Mouse (Mus musculus): ENCODE data around the gene Cplane1.

GRCm38 (mm10) chr15:8267211-8267610, 98.3 kb downstream of the Cplane1 start:
- TF ChIP-seq CTCF (IDR thresholded peaks at IDR 0.05; ENCODE audit: low read depth, low read length), result no peak
- no peak for TF ChIP-seq POLR2A (IDR thresholded peaks at IDR 0.05; ENCODE audit: borderline replicate concordance, low read depth, low read length)

Data from bone marrow macrophage, adult 2 months (primary cell).